Mouse (Mus musculus): ENCODE data around the gene Gli1. TPM values are rescaled to one million over a fixed set of nuclear protein-coding genes. Genes with fewer than 3 reads are reported as not detected.

Gli1 gene
- polyA plus RNA-seq, 1 experiment from 2014 or later: 0.14 TPM

- DNase-seq (ENCODE audit: low spot score): no peak
Observed at GRCm38 (mm10) chr10:127292987-127293538, 48.7 kb downstream of the Gli1 start.

GRCm38 (mm10) chr10:127291881-127292638 is 49.7 kb downstream of the Gli1 start:
- DNase-seq (ENCODE audit: low spot score): peak; percentile 23

- DNase-seq (ENCODE audit: low spot score): peak; percentile 62
Observed at GRCm38 (mm10) chr10:127290930-127291880, 50.6 kb downstream of the Gli1 start.

- DNase-seq (ENCODE audit: low spot score): peak; percentile 99
Observed at GRCm38 (mm10) chr10:127290307-127290929, 51.4 kb downstream of the Gli1 start.

GRCm38 (mm10) chr10:127289573-127290191 is 52.1 kb downstream of the Gli1 start:
- DNase-seq (ENCODE audit: low spot score): peak; percentile 43

- peak; percentile 92 for DNase-seq (ENCODE audit: low spot score)
Observed at GRCm38 (mm10) chr10:127288800-127289572, 52.8 kb downstream of the Gli1 start, which contains the start of gene Mbd6. Gene Mbd6, minus strand, starts transcription at chr10:127289018.

- DNase-seq (ENCODE audit: low spot score): peak; percentile 54
Observed at GRCm38 (mm10) chr10:127288328-127288799, 53.4 kb downstream of the Gli1 start.

- DNase-seq (ENCODE audit: low spot score): no peak
Observed at GRCm38 (mm10) chr10:127287936-127288293, 53.9 kb downstream of the Gli1 start.

- no peak for DNase-seq (ENCODE audit: low spot score)
Observed at GRCm38 (mm10) chr10:127287271-127287935, 54.4 kb downstream of the Gli1 start.

GRCm38 (mm10) chr10:127286730-127287129 is 55.0 kb downstream of the Gli1 start:
- DNase-seq (ENCODE audit: low spot score): no peak

- DNase-seq (ENCODE audit: low spot score): no peak
Observed at GRCm38 (mm10) chr10:127286194-127286593, 55.6 kb downstream of the Gli1 start.

GRCm38 (mm10) chr10:127285644-127286043 is 56.1 kb downstream of the Gli1 start:
- no peak for DNase-seq (ENCODE audit: low spot score)

GRCm38 (mm10) chr10:127284724-127285500 is 56.9 kb downstream of the Gli1 start:
- DNase-seq (ENCODE audit: low spot score): no peak

GRCm38 (mm10) chr10:127284105-127284622 is 57.6 kb downstream of the Gli1 start:
- no peak for DNase-seq (ENCODE audit: low spot score)

- no peak for DNase-seq (ENCODE audit: low spot score)
Observed at GRCm38 (mm10) chr10:127282620-127283215, 59.1 kb downstream of the Gli1 start.

- no peak for DNase-seq (ENCODE audit: low spot score)
Observed at GRCm38 (mm10) chr10:127281316-127281715, 60.5 kb downstream of the Gli1 start.
